In the genomic region with DNA sequence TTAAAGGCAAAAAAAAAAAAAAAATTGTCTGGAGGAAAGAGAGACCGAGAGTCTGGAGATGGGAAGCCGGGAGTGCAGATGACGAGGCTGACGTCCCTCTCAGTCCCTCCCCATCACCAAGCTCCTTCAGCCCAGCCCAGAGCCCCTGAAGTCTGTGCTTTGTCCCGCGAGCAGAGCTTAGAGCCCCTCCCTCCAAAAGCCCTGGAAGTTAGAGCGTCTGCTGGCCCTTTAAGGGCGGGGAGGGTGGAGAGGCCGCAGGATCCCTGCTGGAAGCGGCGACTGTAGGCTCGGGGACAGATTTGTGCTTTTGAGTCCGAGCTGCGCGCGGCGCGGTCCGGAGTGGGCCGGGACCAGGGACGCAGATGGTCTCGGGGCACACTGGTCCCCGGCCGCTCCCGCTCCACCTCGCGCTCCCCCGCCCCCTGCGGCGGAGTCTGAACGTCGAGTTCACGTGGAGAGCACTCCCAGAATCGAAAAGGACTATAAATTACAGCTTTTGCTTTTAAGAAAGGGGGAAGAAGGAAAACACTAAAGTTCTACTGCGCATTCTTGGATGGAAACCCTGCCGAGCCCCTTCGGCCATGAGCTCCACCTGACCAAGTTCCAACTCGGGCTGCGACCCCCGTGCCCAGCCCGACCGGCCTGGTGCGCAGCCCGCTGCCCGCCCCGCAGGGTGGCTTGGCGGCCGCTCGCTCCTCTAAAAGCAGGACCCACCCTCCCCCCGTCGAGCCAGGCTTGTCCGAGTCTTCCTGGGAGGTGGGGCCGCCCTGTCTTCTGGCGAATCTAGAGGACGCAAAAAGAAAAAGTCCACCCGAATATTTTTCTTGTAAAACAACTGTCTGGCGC, we compare ENCODE assay signal across 8 mouse cellular contexts. TPM values are rescaled to one million over a fixed set of nuclear protein-coding genes. Genes with fewer than 3 reads are reported as not detected.
DNase-seq lines count a peak whose midpoint lies in the region; ATAC-seq and TF ChIP-seq lines count a peak whose summit lies in the region.

No protein-coding gene starts in this region.

- H3K4me1 ChIP-seq in testis, adult 2 months (ENCODE audit: control insufficient read depth, insufficient read depth, low read length) = peaks cover 51% of the 10 kb centered on the region
- peaks cover 55% of the 10 kb centered on the region for H3K4me1 ChIP-seq in intestine, embryonic 15.5 days (replicated peaks)
- H3K4me1 ChIP-seq in midbrain, embryonic 14.5 days (ENCODE audit: control insufficient read depth, insufficient read depth, low read length) = peaks cover 47% of the 10 kb centered on the region

- no peak for TF ChIP-seq POLR2A in testis, adult 2 months (IDR thresholded peaks at IDR 0.05; ENCODE audit: control insufficient read depth, low read depth, low read length)

- H3K27me3 ChIP-seq in testis, adult 2 months (ENCODE audit: control insufficient read depth, insufficient read depth, low read length) = peaks cover 4% of the 10 kb centered on the region
- peaks cover 55% of the 10 kb centered on the region for H3K27me3 ChIP-seq in intestine, embryonic 15.5 days (replicated peaks)
- peaks cover 57% of the 10 kb centered on the region for H3K27me3 ChIP-seq in midbrain, embryonic 14.5 days (ENCODE audit: control insufficient read depth, insufficient read depth, low read length)

- ATAC-seq in intestine, embryonic 15.5 days = no peak
- ATAC-seq in midbrain, embryonic 14.5 days (ENCODE audit: low FRiP score, low TSS enrichment) = no peak

- peak overlapping the region; percentile 56 for H3K9ac ChIP-seq in intestine, embryonic 15.5 days
- H3K9ac ChIP-seq in midbrain, embryonic 14.5 days (replicated peaks; ENCODE audit: low read length) = peak overlapping the region; percentile 42; the same call in 1 of the 2 replicates

- 6% methylated on average over 57 of the region's 57 CpGs for WGBS in intestine, embryonic 15.5 days
- 3% methylated on average over 57 of the region's 57 CpGs for WGBS in midbrain, embryonic 14.5 days

- DNase-seq in adrenal gland, adult 2 months = peak; percentile 60
- no peak for DNase-seq in adrenal gland, postnatal 4 days (ENCODE audit: low spot score in 2 of 2)
- no peak for DNase-seq in testis, postnatal 10 days (ENCODE audit: low spot score)
- DNase-seq in midbrain, embryonic 14.5 days = peak; percentile 60
- no peak for DNase-seq in layer of hippocampus, adult 18-20 months (ENCODE audit: low spot score in 2 of 2)
- no peak for DNase-seq in urinary bladder, postnatal 25 days (ENCODE audit: low spot score)

- peak overlapping the region; percentile 59 for H3K4me3 ChIP-seq in testis, adult 2 months (ENCODE audit: control insufficient read depth, low read depth, low read length)
- peak overlapping the region; percentile 47 for H3K4me3 ChIP-seq in intestine, embryonic 15.5 days (replicated peaks)
- peak overlapping the region; percentile 38 for H3K4me3 ChIP-seq in midbrain, embryonic 14.5 days (replicated peaks; ENCODE audit: low read depth, low read length)

- no peaks in the 10 kb centered on the region for H3K9me3 ChIP-seq in intestine, embryonic 15.5 days
- H3K9me3 ChIP-seq in midbrain, embryonic 14.5 days (ENCODE audit: control insufficient read depth, low read length) = no peaks in the 10 kb centered on the region

- TF ChIP-seq CTCF in testis, adult 2 months (IDR thresholded peaks at IDR 0.05; ENCODE audit: control insufficient read depth, insufficient read depth, insufficient replicate concordance, low read depth, low read length) = no peak

- no peaks in the 10 kb centered on the region for H3K36me3 ChIP-seq in testis, adult 2 months (ENCODE audit: control insufficient read depth, insufficient read depth, low read length)
- H3K36me3 ChIP-seq in intestine, embryonic 15.5 days = peaks cover 8% of the 10 kb centered on the region; the same call in 1 of the 2 replicates
- H3K36me3 ChIP-seq in midbrain, embryonic 14.5 days (ENCODE audit: control insufficient read depth, insufficient read depth, low read length) = peaks cover 11% of the 10 kb centered on the region

- H3K27ac ChIP-seq in testis, adult 2 months (ENCODE audit: control insufficient read depth, insufficient read depth, low read depth, low read length) = no peak overlapping the region
- H3K27ac ChIP-seq in intestine, embryonic 15.5 days = no peak overlapping the region
- H3K27ac ChIP-seq in midbrain, embryonic 14.5 days (replicated peaks; ENCODE audit: low read depth, low read length) = no peak overlapping the region

- peak overlapping the region; percentile 94 for H3K4me2 ChIP-seq in intestine, embryonic 15.5 days (replicated peaks)
- peak overlapping the region; percentile 83 for H3K4me2 ChIP-seq in midbrain, embryonic 14.5 days (ENCODE audit: low read length)

RNA-seq across cellular contexts. Expression of gene Cbx8, which starts 3.6 kb away (rescaled TPM):
- total RNA-seq in adrenal gland, adult 2 months (2021) = 10 to 100 TPM; 16.3 to 22.9 TPM
- polyA plus RNA-seq in adrenal gland, adult 2 months (2012; rRNA removed) = 11.3 and 12.2 TPM in 2 replicates
- 10 to 100 TPM; 10.8 to 15.5 TPM for total RNA-seq in adrenal gland, postnatal 4 days (2021)
- 0.53 and 0.79 TPM in 2 replicates for polyA plus RNA-seq in testis, adult 2 months (2012; rRNA removed)
- polyA plus RNA-seq in intestine, embryonic 15.5 days (2015; fragmentation: Nextera tagmentation; extraction: Ambion mirVana) = 7.4 and 7.9 TPM in 2 replicates
- 11.5 and 12.4 TPM in 2 replicates for polyA plus RNA-seq in midbrain, embryonic 14.5 days (2014; fragmentation: Nextera tagmentation; extraction: Ambion mirVana)
- total RNA-seq in layer of hippocampus, adult 18-20 months (2021) = 10 to 100 TPM in 1 of 2 experiments, 1 to 10 TPM in 1; 8.7 to 10.9 TPM

RNA-seq across cellular contexts. Expression of gene Cbx2, which starts 14.4 kb away (rescaled TPM):
- total RNA-seq in adrenal gland, adult 2 months (2021) = 1 to 10 TPM; 5.1 to 5.3 TPM
- 2.7 and 2.9 TPM in 2 replicates for polyA plus RNA-seq in adrenal gland, adult 2 months (2012; rRNA removed)
- 10 to 100 TPM in 1 of 2 experiments, 1 to 10 TPM in 1; 9.5 to 10.1 TPM for total RNA-seq in adrenal gland, postnatal 4 days (2021)
- polyA plus RNA-seq in testis, adult 2 months (2012; rRNA removed) = 2.3 and 2.4 TPM in 2 replicates
- polyA plus RNA-seq in intestine, embryonic 15.5 days (2015; fragmentation: Nextera tagmentation; extraction: Ambion mirVana) = 24.8 and 27.0 TPM in 2 replicates
- 15.6 and 20.7 TPM in 2 replicates for polyA plus RNA-seq in midbrain, embryonic 14.5 days (2014; fragmentation: Nextera tagmentation; extraction: Ambion mirVana)
- 1 to 10 TPM; 2.5 to 2.9 TPM for total RNA-seq in layer of hippocampus, adult 18-20 months (2021)

RNA-seq across cellular contexts. Expression of gene Cbx4, which starts 48.9 kb away (rescaled TPM):
- total RNA-seq in adrenal gland, adult 2 months (2021) = 100 to 1,000 TPM; 144 to 197 TPM
- polyA plus RNA-seq in adrenal gland, adult 2 months (2012; rRNA removed) = 89.0 and 127 TPM in 2 replicates
- 10 to 100 TPM; 69.7 to 76.8 TPM for total RNA-seq in adrenal gland, postnatal 4 days (2021)
- polyA plus RNA-seq in testis, adult 2 months (2012; rRNA removed) = 3.3 and 3.8 TPM in 2 replicates
- 10.7 and 11.2 TPM in 2 replicates for polyA plus RNA-seq in intestine, embryonic 15.5 days (2015; fragmentation: Nextera tagmentation; extraction: Ambion mirVana)
- 19.0 and 19.3 TPM in 2 replicates for polyA plus RNA-seq in midbrain, embryonic 14.5 days (2014; fragmentation: Nextera tagmentation; extraction: Ambion mirVana)
- 10 to 100 TPM; 44.7 to 49.1 TPM for total RNA-seq in layer of hippocampus, adult 18-20 months (2021)

RNA-seq across cellular contexts. Expression of gene Enpp7, which starts 49.2 kb away (rescaled TPM):
- total RNA-seq in adrenal gland, adult 2 months (2021) = not detected
- polyA plus RNA-seq in adrenal gland, adult 2 months (2012; rRNA removed) = not detected in 2 replicates
- not detected for total RNA-seq in adrenal gland, postnatal 4 days (2021)
- polyA plus RNA-seq in testis, adult 2 months (2012; rRNA removed) = 0.08 TPM in 1 of 2 replicates, not detected in the other
- 0.09 and 0.25 TPM in 2 replicates for polyA plus RNA-seq in intestine, embryonic 15.5 days (2015; fragmentation: Nextera tagmentation; extraction: Ambion mirVana)
- not detected in 2 replicates for polyA plus RNA-seq in midbrain, embryonic 14.5 days (2014; fragmentation: Nextera tagmentation; extraction: Ambion mirVana)
- not detected for total RNA-seq in layer of hippocampus, adult 18-20 months (2021)

Comparison
In these comparisons a context has a peak if more than half of its experiments do, and no peak if none do; other contexts are left out.
1. DNase-seq: peak in adrenal gland, adult 2 months (single experiment) and midbrain, embryonic 14.5 days (single experiment); none in adrenal gland, postnatal 4 days (0 of 2), testis, postnatal 10 days (single experiment), layer of hippocampus, adult 18-20 months (0 of 2) and urinary bladder, postnatal 25 days (single experiment).
2. Peak in every context shown above with its lines, with median percentiles within 50 percentile points of each other: H3K4me3 ChIP-seq.